Comparison of ENCODE assay signal across 16 mouse cellular contexts in genomic region chr9:99470347-99471092, GRCm38 (mm10). TPM values are rescaled to one million over a fixed set of nuclear protein-coding genes. Genes with fewer than 3 reads are reported as not detected.
DNase-seq lines count a peak whose midpoint lies in the region; ATAC-seq and TF ChIP-seq lines count a peak whose summit lies in the region.
"Had no signal": no experiment of that assay in that cellular context is flagged by ENCODE, and none has a peak within 500 bp of the region (broad histone marks: within the 10 kb centered on the region; RNA-seq: fewer than 3 reads in every experiment).

No protein-coding gene starts in this region.

- H3K9ac ChIP-seq in forebrain, embryonic 14.5 days (ENCODE audit: low read length) = no peak overlapping the region
- H3K9ac ChIP-seq in forebrain, embryonic 13.5 days = no peak overlapping the region
- peak overlapping the region; percentile 0; the same call in 1 of the 2 replicates for H3K9ac ChIP-seq in intestine, embryonic 16.5 days (ENCODE audit: low read depth, low read length)

- no peak overlapping the region for H3K4me2 ChIP-seq in forebrain, embryonic 14.5 days (ENCODE audit: low read length)
- no peak overlapping the region for H3K4me2 ChIP-seq in forebrain, embryonic 13.5 days
- peak overlapping the region; percentile 32 for H3K4me2 ChIP-seq in intestine, embryonic 16.5 days (ENCODE audit: low read depth, low read length)
- H3K4me2 ChIP-seq: heart, embryonic 11.5 days had no signal

- TF ChIP-seq POLR2A in bone marrow, adult 2 months (IDR thresholded peaks at IDR 0.05; ENCODE audit: borderline replicate concordance, control insufficient read depth, low read depth, low read length) = no peak

- H3K27ac ChIP-seq in forebrain, embryonic 14.5 days (ENCODE audit: low read depth, low read length) = no peak overlapping the region
- H3K27ac ChIP-seq in forebrain, embryonic 13.5 days = no peak overlapping the region
- peak overlapping the region; percentile 31 for H3K27ac ChIP-seq in bone marrow, adult 2 months (ENCODE audit: control insufficient read depth, insufficient read depth, low read depth, low read length, poor library complexity)
- peak overlapping the region; percentile 78 for H3K27ac ChIP-seq in intestine, embryonic 16.5 days (ENCODE audit: low read length)
- H3K27ac ChIP-seq: gastrocnemius, adult 2 months; hindbrain, embryonic 10.5 days had no signal

- no peaks in the 10 kb centered on the region for H3K9me3 ChIP-seq in forebrain, embryonic 14.5 days (replicated peaks; ENCODE audit: control insufficient read depth, low read length)
- H3K9me3 ChIP-seq in forebrain, embryonic 13.5 days (replicated peaks) = no peaks in the 10 kb centered on the region
- H3K9me3 ChIP-seq in intestine, embryonic 16.5 days (ENCODE audit: control insufficient read depth, low read length) = no peaks in the 10 kb centered on the region
- H3K9me3 ChIP-seq: hindbrain, embryonic 10.5 days had no signal

- peak; percentile 30 for DNase-seq in forebrain, embryonic 14.5 days (ENCODE audit: low spot score)
- DNase-seq in adrenal gland, postnatal 36 days = no peak
- DNase-seq in urinary bladder, postnatal 14 days (ENCODE audit: low spot score) = no peak
- DNase-seq: gastrocnemius, adult 2 months; right cerebral cortex, adult 18-20 months had no signal

- no peak overlapping the region for H3K4me3 ChIP-seq in forebrain, embryonic 14.5 days (ENCODE audit: low read depth, low read length)
- H3K4me3 ChIP-seq in forebrain, embryonic 13.5 days = no peak overlapping the region
- peak overlapping the region; percentile 16 for H3K4me3 ChIP-seq in bone marrow, adult 2 months (replicated peaks; ENCODE audit: control insufficient read depth, low read depth, low read length)
- no peak overlapping the region for H3K4me3 ChIP-seq in intestine, embryonic 16.5 days (ENCODE audit: low read length)
- H3K4me3 ChIP-seq: gastrocnemius, adult 2 months; hindbrain, embryonic 10.5 days had no signal

- H3K36me3 ChIP-seq in forebrain, embryonic 14.5 days (ENCODE audit: control insufficient read depth, insufficient read depth, low read length) = peaks cover 10% of the 10 kb centered on the region; the same call in 1 of the 2 replicates
- peaks cover 13% of the 10 kb centered on the region for H3K36me3 ChIP-seq in forebrain, embryonic 13.5 days (ENCODE audit: poor library complexity, severe bottlenecking)
- no peaks in the 10 kb centered on the region for H3K36me3 ChIP-seq in intestine, embryonic 16.5 days (ENCODE audit: control insufficient read depth, insufficient read depth, low read length)

- TF ChIP-seq CTCF in bone marrow, adult 2 months (IDR thresholded peaks at IDR 0.05; ENCODE audit: control insufficient read depth, insufficient read depth, low read length) = no peak

- no peaks in the 10 kb centered on the region for H3K27me3 ChIP-seq in forebrain, embryonic 14.5 days (replicated peaks; ENCODE audit: control insufficient read depth, insufficient read depth, low read length)
- no peaks in the 10 kb centered on the region for H3K27me3 ChIP-seq in forebrain, embryonic 13.5 days
- H3K27me3 ChIP-seq in intestine, embryonic 16.5 days (replicated peaks; ENCODE audit: control insufficient read depth, insufficient read depth, low read length) = no peaks in the 10 kb centered on the region

- 70% methylated on average over 16 of the region's 16 CpGs for WGBS in forebrain, embryonic 14.5 days
- WGBS in forebrain, embryonic 13.5 days = 80% methylated on average over 16 of the region's 16 CpGs
- WGBS in bone marrow, adult 2 months = 53% methylated on average over 16 of the region's 16 CpGs
- WGBS in intestine, embryonic 16.5 days = 39% methylated on average over 16 of the region's 16 CpGs

- no peaks in the 10 kb centered on the region for H3K4me1 ChIP-seq in forebrain, embryonic 14.5 days (ENCODE audit: control insufficient read depth, insufficient read depth, low read length)
- no peaks in the 10 kb centered on the region for H3K4me1 ChIP-seq in forebrain, embryonic 13.5 days
- no peaks in the 10 kb centered on the region for H3K4me1 ChIP-seq in bone marrow, adult 2 months (ENCODE audit: control insufficient read depth, insufficient read depth, low read length)
- no peaks in the 10 kb centered on the region for H3K4me1 ChIP-seq in intestine, embryonic 16.5 days (ENCODE audit: control insufficient read depth, insufficient read depth, low read length)
- H3K4me1 ChIP-seq: hindbrain, embryonic 10.5 days had no signal

- ATAC-seq in forebrain, embryonic 14.5 days = no peak
- ATAC-seq in forebrain, embryonic 13.5 days = no peak
- peak; percentile 81 for ATAC-seq in intestine, embryonic 16.5 days
- peak; percentile 59 for ATAC-seq in megakaryocyte progenitor cell, adult 5-6 weeks (replicated peaks; ENCODE audit: poor library complexity)
- ATAC-seq: Patski had no signal

RNA-seq across cellular contexts. Expression of gene Nme9, which starts 19.2 kb away (rescaled TPM):
- 0.54 and 1.5 TPM in 2 replicates for polyA plus RNA-seq in forebrain, embryonic 14.5 days (2014; fragmentation: Nextera tagmentation; extraction: Ambion mirVana)
- 0.56 and 0.72 TPM in 2 replicates for polyA plus RNA-seq in forebrain, embryonic 13.5 days (2015; fragmentation: Nextera tagmentation; extraction: Ambion mirVana)
- not detected in 2 replicates for polyA plus RNA-seq in bone marrow, adult 2 months (2011; ENCODE audit: insufficient read depth, insufficient read length, low replicate concordance, missing spikeins)
- polyA plus RNA-seq in intestine, embryonic 16.5 days (2015; fragmentation: Nextera tagmentation; extraction: Ambion mirVana) = 0.73 and 0.76 TPM in 2 replicates
- total RNA-seq in megakaryocyte progenitor cell, adult 5-6 weeks (2015) = not detected in 2 replicates
- not detected in 2 replicates for total RNA-seq in megakaryocyte progenitor cell, adult 5-6 weeks (2017)
- total RNA-seq in adrenal gland, postnatal 36 days (2021) = not detected
- total RNA-seq: adrenal gland, adult 18-20 months; gastrocnemius, adult 2 months; left cerebral cortex, postnatal 10 days; liver, adult 2 months; neutrophil, adult 5-6 weeks had no signal
- polyA plus RNA-seq: liver, adult 2 months; Patski had no signal

RNA-seq across cellular contexts. Expression of gene Mras, which starts 33.3 kb away (rescaled TPM):
- polyA plus RNA-seq in forebrain, embryonic 14.5 days (2014; fragmentation: Nextera tagmentation; extraction: Ambion mirVana) = 51.8 and 56.8 TPM in 2 replicates
- 43.4 and 44.8 TPM in 2 replicates for polyA plus RNA-seq in forebrain, embryonic 13.5 days (2015; fragmentation: Nextera tagmentation; extraction: Ambion mirVana)
- polyA plus RNA-seq in bone marrow, adult 2 months (2011; ENCODE audit: insufficient read depth, insufficient read length, low replicate concordance, missing spikeins) = 2.2 and 6.6 TPM in 2 replicates
- 6.8 and 6.9 TPM in 2 replicates for polyA plus RNA-seq in intestine, embryonic 16.5 days (2015; fragmentation: Nextera tagmentation; extraction: Ambion mirVana)
- 4.7 and 5.1 TPM in 2 replicates for total RNA-seq in megakaryocyte progenitor cell, adult 5-6 weeks (2015)
- total RNA-seq in megakaryocyte progenitor cell, adult 5-6 weeks (2017) = 4.1 and 5.2 TPM in 2 replicates
- 10 to 100 TPM; 43.5 to 66.9 TPM for total RNA-seq in adrenal gland, postnatal 36 days (2021)

Comparison
In these comparisons a context has a peak if more than half of its experiments do, and no peak if none do; other contexts are left out.
1. ATAC-seq: peak in intestine, embryonic 16.5 days (single experiment) and megakaryocyte progenitor cell, adult 5-6 weeks (single experiment); none in forebrain, embryonic 14.5 days (single experiment) and forebrain, embryonic 13.5 days (single experiment).
2. H3K27ac ChIP-seq: peak in bone marrow, adult 2 months (single experiment) and intestine, embryonic 16.5 days (single experiment); none in forebrain, embryonic 14.5 days (single experiment) and forebrain, embryonic 13.5 days (single experiment).